Mouse (Mus musculus) erythroblast, embryonic 14.5 days (primary cell): Measurements from ENCODE around the gene Col2a1. TPM values are rescaled to one million over a fixed set of nuclear protein-coding genes. Genes with fewer than 3 reads are reported as not detected.

Experiments used
- H3K27me3 ChIP-seq: 2 replicates; pipeline ENCODE4 v1.6.1; 2012; ENCODE audit warnings: inconsistent platforms; ENCODE audit not compliant: control insufficient read depth
- H3K36me3 ChIP-seq: 2 replicates; pipeline ENCODE4 v1.6.1; 2012; ENCODE audit warnings: mild to moderate bottlenecking, inconsistent platforms; ENCODE audit not compliant: control insufficient read depth
- H3K4me1 ChIP-seq: 2 replicates; pipeline ENCODE4 v1.6.1; 2012; ENCODE audit warnings: inconsistent platforms; ENCODE audit not compliant: control insufficient read depth
- H3K4me3 ChIP-seq: replicated peaks from 2 replicates; pipeline ENCODE3; 2012; ENCODE audit warnings: moderate library complexity, mild to moderate bottlenecking, inconsistent platforms
- H3K9me3 ChIP-seq: 2 replicates; pipeline ENCODE4 v1.6.1; 2012; ENCODE audit warnings: low read length, inconsistent platforms, mixed read lengths; ENCODE audit not compliant: control insufficient read depth
- GATA1 ChIP-seq: IDR thresholded peaks from 2 replicates; pipeline ENCODE4 v1.6.1; 2012; ENCODE audit warnings: low read length, inconsistent platforms, mixed read lengths
- TAL1 ChIP-seq: IDR thresholded peaks from 3 replicates; pipeline ENCODE4 v1.6.1; 2012; ENCODE audit warnings: low read length, inconsistent platforms, mixed read lengths
- polyA plus RNA-seq: library from polyadenylated mRNA; stranded (reverse); fragments of >175 nt; gene quantifications from 2 replicates; pipeline ENCODE4 v1.2.3, GENCODE M21; 2012

The Col2a1 gene
- polyA plus RNA-seq, 1 experiment: not detected

- H3K4me1 ChIP-seq: no peaks in the 10 kb centered on the region
- no peaks in the 10 kb centered on the region for H3K9me3 ChIP-seq
- no peak for TF ChIP-seq GATA1
- TF ChIP-seq TAL1: no peak
- no peaks in the 10 kb centered on the region for H3K36me3 ChIP-seq
- H3K27me3 ChIP-seq: peaks cover 25% of the 10 kb centered on the region
- H3K4me3 ChIP-seq: no peak overlapping the region
These were observed 8.3 kb upstream of the Col2a1 start for GRCm38 (mm10) chr15:98012810-98013209.

DNA sequence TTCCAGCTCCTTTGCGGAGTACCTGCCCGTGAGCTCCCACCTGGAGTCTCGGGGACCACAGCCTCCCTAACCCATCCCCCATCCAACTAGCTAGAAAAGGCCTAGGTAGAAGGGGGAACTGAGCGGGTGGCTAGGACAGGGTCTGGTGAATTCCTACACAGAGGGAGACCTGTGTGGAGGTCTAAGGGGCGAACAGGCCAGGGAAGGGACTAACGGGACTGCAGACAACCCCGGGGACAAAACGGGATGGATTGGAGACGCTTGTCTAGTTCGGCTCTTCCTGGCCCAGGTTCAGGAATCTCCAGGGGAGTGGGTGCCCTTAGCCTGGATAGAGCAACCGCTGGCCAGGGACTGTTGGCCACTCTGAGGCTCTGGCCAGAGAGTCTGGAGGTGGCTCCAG is 686 bp upstream of the Col2a1 start:
- H3K27me3 ChIP-seq: peaks cover 90% of the 10 kb centered on the region
- no peaks in the 10 kb centered on the region; the same call in 1 of the 2 replicates for H3K9me3 ChIP-seq
- no peak for TF ChIP-seq TAL1

GRCm38 (mm10) chr15:98004740-98005159 is 255 bp upstream of the Col2a1 start:
- no peak overlapping the region for H3K4me3 ChIP-seq
- H3K4me1 ChIP-seq: no peaks in the 10 kb centered on the region
- peaks cover 94% of the 10 kb centered on the region for H3K27me3 ChIP-seq
- no peak for TF ChIP-seq TAL1
- no peak for TF ChIP-seq GATA1
- no peaks in the 10 kb centered on the region; the same call in 1 of the 2 replicates for H3K9me3 ChIP-seq
- no peaks in the 10 kb centered on the region for H3K36me3 ChIP-seq

More for the DNA sequence above, 686 bp upstream of the Col2a1 start:
- H3K4me1 ChIP-seq: no peaks in the 10 kb centered on the region
- no peaks in the 10 kb centered on the region for H3K36me3 ChIP-seq
- no peak overlapping the region for H3K4me3 ChIP-seq

DNA sequence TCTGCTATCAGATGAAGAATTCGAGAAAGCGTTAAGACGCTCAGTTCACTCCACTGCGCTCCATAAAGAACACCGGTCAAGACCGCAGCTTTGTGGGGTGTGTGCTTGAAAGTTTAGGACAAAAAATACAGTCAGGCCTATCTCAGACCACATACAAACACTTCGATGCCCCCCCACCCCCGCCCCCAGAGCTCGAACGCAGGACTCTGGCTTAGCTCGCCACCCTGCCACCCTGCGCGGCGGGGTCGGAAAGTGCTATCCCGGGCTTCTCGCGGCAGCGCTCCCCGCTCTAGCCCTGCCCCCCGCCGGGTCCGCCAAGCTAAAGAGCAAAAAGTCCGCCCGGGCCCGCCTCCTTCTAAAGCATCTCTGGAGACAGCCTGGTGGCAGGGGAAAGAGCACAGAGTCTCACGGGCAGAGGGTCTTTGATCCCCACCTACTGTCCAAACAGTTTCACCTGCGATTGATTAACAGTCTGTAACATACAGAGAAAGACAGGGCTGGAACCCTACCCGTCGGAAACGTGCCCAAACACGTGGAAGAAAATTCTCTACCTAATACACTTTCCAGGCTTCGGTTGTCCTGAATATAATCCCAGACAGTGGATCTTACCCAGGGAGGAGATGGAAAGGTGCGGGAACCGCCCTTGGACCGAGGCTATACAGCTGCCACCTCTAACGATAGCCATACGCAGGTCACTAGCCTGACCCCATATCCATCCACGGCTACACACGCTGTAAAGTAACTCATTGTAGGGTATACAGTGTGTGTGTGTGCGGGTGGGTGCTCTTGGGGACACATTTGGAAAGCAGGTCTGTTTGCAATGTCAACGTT is 1.3 kb downstream of the Col2a1 start:
- no peaks in the 10 kb centered on the region; the same call in 1 of the 2 replicates for H3K9me3 ChIP-seq
- TF ChIP-seq TAL1 (no peak), GATA1 (no peak)
- no peaks in the 10 kb centered on the region for H3K36me3 ChIP-seq
- H3K4me3 ChIP-seq: no peak overlapping the region
- H3K27me3 ChIP-seq: peaks cover 99% of the 10 kb centered on the region
- H3K4me1 ChIP-seq: no peaks in the 10 kb centered on the region

- no peaks in the 10 kb centered on the region for H3K36me3 ChIP-seq
- no peaks in the 10 kb centered on the region for H3K4me1 ChIP-seq
- no peak overlapping the region for H3K4me3 ChIP-seq
- H3K9me3 ChIP-seq: no peaks in the 10 kb centered on the region; the same call in 1 of the 2 replicates
- H3K27me3 ChIP-seq: peaks cover 98% of the 10 kb centered on the region
- TF ChIP-seq GATA1: no peak
- TF ChIP-seq TAL1: no peak
These were observed 2.1 kb downstream of the Col2a1 start for GRCm38 (mm10) chr15:98002113-98002990.

DNA sequence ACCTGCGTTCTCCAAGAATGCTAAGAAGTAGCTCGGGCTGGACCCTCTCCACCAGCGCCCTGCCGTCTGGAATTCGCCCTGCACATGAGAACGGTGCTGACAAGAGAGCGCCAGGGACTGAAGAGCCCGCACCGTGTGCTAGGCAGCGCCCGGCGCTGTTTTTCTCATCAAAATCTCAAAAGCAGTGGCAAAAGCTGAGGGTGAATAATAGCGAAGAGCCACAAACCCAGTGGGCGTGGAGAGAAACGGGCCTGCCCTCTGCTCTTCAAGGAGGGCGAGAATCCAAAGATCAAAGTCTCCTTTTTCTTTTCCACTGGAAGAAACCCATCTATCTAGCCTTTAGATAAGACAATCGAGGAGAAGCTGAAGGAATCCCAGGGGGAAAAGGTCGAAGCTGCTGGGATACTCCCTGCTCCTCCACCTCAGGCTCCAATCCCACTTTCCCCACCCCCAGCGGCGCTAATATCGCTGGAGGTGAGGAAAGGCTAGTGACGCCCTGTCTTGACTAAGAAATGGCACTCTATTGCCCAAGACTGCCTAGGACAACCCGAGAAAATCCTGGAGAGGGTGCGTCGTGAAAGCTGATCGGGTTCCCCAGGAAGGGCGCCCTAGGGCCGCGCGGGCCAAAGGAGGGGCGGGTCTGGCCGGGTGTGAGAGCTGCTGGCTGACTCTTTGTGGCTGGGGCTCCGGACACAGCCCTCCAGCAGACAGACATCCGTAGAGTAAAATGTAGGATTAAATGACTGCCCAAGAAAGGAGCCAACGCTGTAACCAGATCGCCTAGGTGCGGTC is 3.0 kb downstream of the Col2a1 start:
- no peaks in the 10 kb centered on the region for H3K4me1 ChIP-seq
- no peaks in the 10 kb centered on the region for H3K36me3 ChIP-seq
- H3K4me3 ChIP-seq: no peak overlapping the region
- peaks cover 92% of the 10 kb centered on the region for H3K27me3 ChIP-seq
- H3K9me3 ChIP-seq: no peaks in the 10 kb centered on the region; the same call in 1 of the 2 replicates
- TF ChIP-seq GATA1: no peak
- no peak for TF ChIP-seq TAL1

- Histone ChIP-seq H3K4me3 (no peak overlapping the region), H3K36me3 (no peaks in the 10 kb centered on the region), H3K9me3 (no peaks in the 10 kb centered on the region; the same call in 1 of the 2 replicates), H3K4me1 (no peaks in the 10 kb centered on the region), H3K27me3 (peaks cover 77% of the 10 kb centered on the region)
- no peak for TF ChIP-seq GATA1
- TF ChIP-seq TAL1: no peak
These were observed 4.5 kb downstream of the Col2a1 start for GRCm38 (mm10) chr15:97999991-98000390.

GRCm38 (mm10) chr15:97999546-97999945 is 4.9 kb downstream of the Col2a1 start:
- Histone ChIP-seq H3K36me3 (no peaks in the 10 kb centered on the region), H3K9me3 (no peaks in the 10 kb centered on the region; the same call in 1 of the 2 replicates), H3K4me1 (no peaks in the 10 kb centered on the region), H3K4me3 (no peak overlapping the region), H3K27me3 (peaks cover 72% of the 10 kb centered on the region)
- TF ChIP-seq TAL1 (no peak), GATA1 (no peak)
